Mouse (Mus musculus): ENCODE data around the gene Il22ra1. TPM values are rescaled to one million over a fixed set of nuclear protein-coding genes. Genes with fewer than 3 reads are reported as not detected.

Gene Il22ra1
- polyA plus RNA-seq (2015; fragmentation: Nextera tagmentation; extraction: Ambion mirVana) = not detected in 2 replicates

GRCm38 (mm10) chr4:135727817-135728216 lies at the start of gene Il22ra1:
Gene Il22ra1 (plus strand): TSS chr4:135728172.
- peaks cover 3% of the 10 kb centered on the region; the same call in 1 of the 2 replicates for H3K9me3 ChIP-seq
- peaks cover 18% of the 10 kb centered on the region for H3K4me1 ChIP-seq
- H3K9ac ChIP-seq = peak within 1 kb of the TSS; percentile 28
- H3K27me3 ChIP-seq (replicated peaks) = peaks cover 27% of the 10 kb centered on the region
- peak within 1 kb of the TSS; percentile 40 for H3K4me3 ChIP-seq
- H3K27ac ChIP-seq (replicated peaks) = no peak within 1 kb of the TSS
- H3K36me3 ChIP-seq = no peaks in the 10 kb centered on the region
- no peak for ATAC-seq (ENCODE audit: extremely low read depth, insufficient number of reproducible peaks, low FRiP score, low TSS enrichment)
- WGBS = 9% methylated on average over 14 of the region's 14 CpGs
- H3K4me2 ChIP-seq = peak within 1 kb of the TSS; percentile 66

- Histone ChIP-seq H3K27me3 (replicated peaks) (peaks cover 8% of the 10 kb centered on the region), H3K27ac (replicated peaks) (no peak overlapping the region), H3K4me3 (no peak overlapping the region), H3K4me1 (peaks cover 8% of the 10 kb centered on the region), H3K9me3 (no peaks in the 10 kb centered on the region), H3K9ac (no peak overlapping the region), H3K4me2 (no peak overlapping the region), H3K36me3 (no peaks in the 10 kb centered on the region)
- ATAC-seq (ENCODE audit: extremely low read depth, insufficient number of reproducible peaks, low FRiP score, low TSS enrichment) = no peak
- WGBS = 60% methylated on average over 4 of the region's 4 CpGs
These were observed 48.7 kb upstream of the Il22ra1 start for GRCm38 (mm10) chr4:135679316-135679715.

- H3K36me3 ChIP-seq = no peaks in the 10 kb centered on the region
- no peak overlapping the region for H3K4me3 ChIP-seq
- peaks cover 6% of the 10 kb centered on the region for H3K4me1 ChIP-seq
- H3K4me2 ChIP-seq = no peak overlapping the region
- H3K9me3 ChIP-seq = no peaks in the 10 kb centered on the region
- peaks cover 31% of the 10 kb centered on the region for H3K27me3 ChIP-seq (replicated peaks)
- no peak overlapping the region for H3K27ac ChIP-seq (replicated peaks)
- no peak overlapping the region for H3K9ac ChIP-seq
- 75% methylated on average over 5 of the region's 5 CpGs for WGBS
- ATAC-seq (ENCODE audit: extremely low read depth, insufficient number of reproducible peaks, low FRiP score, low TSS enrichment) = no peak
These were observed 46.2 kb upstream of the Il22ra1 start for GRCm38 (mm10) chr4:135681789-135682188.

GRCm38 (mm10) chr4:135683553-135683952 lies 44.4 kb upstream of the Il22ra1 start:
- Histone ChIP-seq H3K36me3 (no peaks in the 10 kb centered on the region), H3K9ac (no peak overlapping the region), H3K9me3 (no peaks in the 10 kb centered on the region), H3K27me3 (replicated peaks) (peaks cover 48% of the 10 kb centered on the region), H3K4me3 (no peak overlapping the region), H3K4me2 (no peak overlapping the region), H3K4me1 (peaks cover 6% of the 10 kb centered on the region), H3K27ac (replicated peaks) (no peak overlapping the region)
- no peak for ATAC-seq (ENCODE audit: extremely low read depth, insufficient number of reproducible peaks, low FRiP score, low TSS enrichment)
- 18% methylated on average over 4 of the region's 4 CpGs for WGBS

- no peak overlapping the region for H3K9ac ChIP-seq
- H3K36me3 ChIP-seq = no peaks in the 10 kb centered on the region
- peaks cover 6% of the 10 kb centered on the region for H3K4me1 ChIP-seq
- no peak overlapping the region for H3K27ac ChIP-seq (replicated peaks)
- ATAC-seq (ENCODE audit: extremely low read depth, insufficient number of reproducible peaks, low FRiP score, low TSS enrichment) = no peak
- H3K4me3 ChIP-seq = no peak overlapping the region
- H3K9me3 ChIP-seq = no peaks in the 10 kb centered on the region
- 22% methylated on average over 3 of the region's 3 CpGs for WGBS
- H3K4me2 ChIP-seq = no peak overlapping the region
- H3K27me3 ChIP-seq (replicated peaks) = peaks cover 60% of the 10 kb centered on the region
These were observed 43.2 kb upstream of the Il22ra1 start for GRCm38 (mm10) chr4:135684731-135685130.

GRCm38 (mm10) chr4:135685906-135686567 lies 41.9 kb upstream of the Il22ra1 start, which contains the start of gene Ifnlr1:
Gene Ifnlr1 (plus strand): TSS chr4:135686287.
- peaks cover 6% of the 10 kb centered on the region for H3K4me1 ChIP-seq
- H3K9ac ChIP-seq = peak within 1 kb of the TSS; percentile 84
- H3K27me3 ChIP-seq (replicated peaks) = peaks cover 67% of the 10 kb centered on the region
- WGBS = 2% methylated on average over 41 of the region's 41 CpGs
- H3K4me2 ChIP-seq = peak within 1 kb of the TSS; percentile 98
- ATAC-seq (ENCODE audit: extremely low read depth, insufficient number of reproducible peaks, low FRiP score, low TSS enrichment) = peak; percentile 25; the same call in 1 of the 2 replicates
- no peaks in the 10 kb centered on the region for H3K9me3 ChIP-seq
- peak within 1 kb of the TSS; percentile 74 for H3K4me3 ChIP-seq
- H3K27ac ChIP-seq (replicated peaks) = no peak within 1 kb of the TSS
- H3K36me3 ChIP-seq = no peaks in the 10 kb centered on the region

- no peak for ATAC-seq (ENCODE audit: extremely low read depth, insufficient number of reproducible peaks, low FRiP score, low TSS enrichment)
- H3K27ac ChIP-seq (replicated peaks) = no peak overlapping the region
- 2% methylated on average over 21 of the region's 21 CpGs for WGBS
These were observed 41.4 kb upstream of the Il22ra1 start for GRCm38 (mm10) chr4:135686568-135686953.

GRCm38 (mm10) chr4:135689797-135690196 lies 38.2 kb upstream of the Il22ra1 start:
- Histone ChIP-seq H3K4me3 (no peak overlapping the region), H3K4me1 (peaks cover 3% of the 10 kb centered on the region; the same call in 1 of the 2 replicates), H3K9me3 (no peaks in the 10 kb centered on the region), H3K9ac (no peak overlapping the region), H3K36me3 (no peaks in the 10 kb centered on the region), H3K27me3 (replicated peaks) (peaks cover 54% of the 10 kb centered on the region), H3K27ac (replicated peaks) (no peak overlapping the region), H3K4me2 (no peak overlapping the region)
- WGBS = 75% methylated on average over 7 of the region's 7 CpGs
- no peak for ATAC-seq (ENCODE audit: extremely low read depth, insufficient number of reproducible peaks, low FRiP score, low TSS enrichment)

More at GRCm38 (mm10) chr4:135686568-135686953, 41.4 kb upstream of the Il22ra1 start:
- peak overlapping the region; percentile 74 for H3K4me3 ChIP-seq
- H3K9ac ChIP-seq = peak overlapping the region; percentile 84
- no peaks in the 10 kb centered on the region for H3K36me3 ChIP-seq
- peak overlapping the region; percentile 98 for H3K4me2 ChIP-seq
- H3K4me1 ChIP-seq = peaks cover 6% of the 10 kb centered on the region
- peaks cover 67% of the 10 kb centered on the region for H3K27me3 ChIP-seq (replicated peaks)
- H3K9me3 ChIP-seq = no peaks in the 10 kb centered on the region

GRCm38 (mm10) chr4:135690241-135690640 lies 37.7 kb upstream of the Il22ra1 start:
- Histone ChIP-seq H3K4me3 (no peak overlapping the region), H3K4me1 (peaks cover 3% of the 10 kb centered on the region; the same call in 1 of the 2 replicates), H3K27me3 (replicated peaks) (peaks cover 50% of the 10 kb centered on the region), H3K4me2 (no peak overlapping the region), H3K27ac (replicated peaks) (no peak overlapping the region), H3K9ac (no peak overlapping the region), H3K9me3 (no peaks in the 10 kb centered on the region), H3K36me3 (no peaks in the 10 kb centered on the region)
- WGBS = 69% methylated on average over 11 of the region's 11 CpGs
- ATAC-seq (ENCODE audit: extremely low read depth, insufficient number of reproducible peaks, low FRiP score, low TSS enrichment) = no peak

- WGBS = 54% methylated on average over 4 of the region's 4 CpGs
These were observed 35.1 kb upstream of the Il22ra1 start for GRCm38 (mm10) chr4:135692916-135693315.

GRCm38 (mm10) chr4:135698498-135698897 lies 29.5 kb upstream of the Il22ra1 start:
- Histone ChIP-seq H3K9ac (no peak overlapping the region), H3K4me2 (peak overlapping the region; percentile 51), H3K27me3 (replicated peaks) (peaks cover 10% of the 10 kb centered on the region), H3K4me3 (peak overlapping the region; percentile 24; the same call in 1 of the 2 replicates), H3K9me3 (no peaks in the 10 kb centered on the region), H3K4me1 (no peaks in the 10 kb centered on the region; the same call in 1 of the 2 replicates), H3K27ac (replicated peaks) (no peak overlapping the region), H3K36me3 (no peaks in the 10 kb centered on the region)
- no peak for ATAC-seq (ENCODE audit: extremely low read depth, insufficient number of reproducible peaks, low FRiP score, low TSS enrichment)
- 78% methylated on average over 7 of the region's 7 CpGs for WGBS

More at GRCm38 (mm10) chr4:135692916-135693315, 35.1 kb upstream of the Il22ra1 start:
- no peak for ATAC-seq (ENCODE audit: extremely low read depth, insufficient number of reproducible peaks, low FRiP score, low TSS enrichment)
- Histone ChIP-seq H3K27me3 (replicated peaks) (peaks cover 25% of the 10 kb centered on the region), H3K4me3 (no peak overlapping the region), H3K27ac (replicated peaks) (no peak overlapping the region), H3K4me1 (no peaks in the 10 kb centered on the region), H3K9me3 (no peaks in the 10 kb centered on the region), H3K9ac (no peak overlapping the region), H3K4me2 (no peak overlapping the region), H3K36me3 (no peaks in the 10 kb centered on the region)

GRCm38 (mm10) chr4:135703497-135703896 lies 24.5 kb upstream of the Il22ra1 start:
- no peak overlapping the region for H3K4me2 ChIP-seq
- peaks cover 29% of the 10 kb centered on the region for H3K27me3 ChIP-seq (replicated peaks)
- ATAC-seq (ENCODE audit: extremely low read depth, insufficient number of reproducible peaks, low FRiP score, low TSS enrichment) = no peak
- no peak overlapping the region for H3K27ac ChIP-seq (replicated peaks)
- H3K4me3 ChIP-seq = no peak overlapping the region
- H3K36me3 ChIP-seq = no peaks in the 10 kb centered on the region
- no peak overlapping the region for H3K9ac ChIP-seq
- H3K9me3 ChIP-seq = no peaks in the 10 kb centered on the region
- 65% methylated on average over 13 of the region's 13 CpGs for WGBS
- peaks cover 7% of the 10 kb centered on the region for H3K4me1 ChIP-seq

All from heart, embryonic 13.5 days (tissue).